Mouse (Mus musculus) embryonic fibroblast, embryonic 13.5 days (primary cell): Measurements from ENCODE around the gene Ebpl. TPM values are rescaled to one million over a fixed set of nuclear protein-coding genes. Genes with fewer than 3 reads are reported as not detected.
"Not testable (repeated sequence)": the region's sequence is repeated elsewhere in the genome, so short reads cannot be mapped to it uniquely, and the experiment has no call there.

Source experiments
- H3K27ac ChIP-seq: 2 replicates; pipeline ENCODE4 v1.5.1; 2012; ENCODE audit warnings: low read length, control low read depth, inconsistent platforms; ENCODE audit not compliant: insufficient read depth
- H3K4me1 ChIP-seq: 2 replicates; pipeline ENCODE4 v1.6.1; 2011; ENCODE audit warnings: low read length; ENCODE audit not compliant: control insufficient read depth, insufficient read depth
- H3K4me3 ChIP-seq: 2 replicates; pipeline ENCODE4 v1.5.1; 2011; ENCODE audit warnings: mild to moderate bottlenecking, control low read depth, low read length; ENCODE audit not compliant: insufficient read depth
- CTCF ChIP-seq: IDR thresholded peaks from 2 replicates; pipeline ENCODE4 v1.5.1; 2011; ENCODE audit warnings: mild to moderate bottlenecking, control low read depth, low read length, moderate library complexity, borderline replicate concordance; ENCODE audit not compliant: insufficient read depth
- POLR2A ChIP-seq: IDR thresholded peaks from 2 replicates; pipeline ENCODE4 v1.6.1; 2011; ENCODE audit warnings: low read depth, mild to moderate bottlenecking, control low read depth, low read length, moderate library complexity
- polyA plus RNA-seq: library from polyadenylated mRNA; stranded (reverse); fragments of >200 nt; gene quantifications from 2 replicates; pipeline ENCODE4 v1.2.4, GENCODE M21; 2011; ENCODE audit warnings: low read depth; ENCODE audit not compliant: missing spikeins, insufficient read length

Ebpl gene
- polyA plus RNA-seq, 1 experiment, result 7.3 TPM

- no peak overlapping the region for H3K4me3 ChIP-seq
- H3K27ac ChIP-seq, result no peak overlapping the region
- TF ChIP-seq POLR2A, result no peak
- no peak for TF ChIP-seq CTCF
- no peaks in the 10 kb centered on the region for H3K4me1 ChIP-seq
Measured at GRCm38 (mm10) chr14:61330591-61330990, 29.6 kb downstream of the Ebpl start.

- H3K27ac ChIP-seq, result no peak overlapping the region
- H3K4me1 ChIP-seq, result no peaks in the 10 kb centered on the region
- TF ChIP-seq POLR2A, result peak; percentile 14; the same call in 1 of the 2 replicates
- no peak for TF ChIP-seq CTCF
- no peak overlapping the region for H3K4me3 ChIP-seq
Measured at GRCm38 (mm10) chr14:61327618-61328450, 32.4 kb downstream of the Ebpl start.

GRCm38 (mm10) chr14:61327007-61327406, 33.2 kb downstream of the Ebpl start:
- H3K4me3 ChIP-seq, H3K27ac ChIP-seq, H3K4me1 ChIP-seq: not testable (repeated sequence)

GRCm38 (mm10) chr14:61322740-61323139, 37.5 kb downstream of the Ebpl start:
- TF ChIP-seq CTCF (no peak), POLR2A (no peak)
- H3K27ac ChIP-seq, result no peak overlapping the region
- H3K4me3 ChIP-seq, result no peak overlapping the region
- H3K4me1 ChIP-seq, result no peaks in the 10 kb centered on the region

- Histone ChIP-seq H3K4me3 (no peak overlapping the region), H3K27ac (no peak overlapping the region), H3K4me1 (no peaks in the 10 kb centered on the region)
- TF ChIP-seq POLR2A (no peak), CTCF (no peak)
Measured at GRCm38 (mm10) chr14:61321200-61321599, 39.0 kb downstream of the Ebpl start.

GRCm38 (mm10) chr14:61320765-61321164, 39.5 kb downstream of the Ebpl start:
- H3K4me1 ChIP-seq, result no peaks in the 10 kb centered on the region

GRCm38 (mm10) chr14:61316861-61317260, 43.4 kb downstream of the Ebpl start:
- no peak overlapping the region for H3K27ac ChIP-seq
- TF ChIP-seq CTCF, result 0 out of 2 replicates have a peak, but pooled peaks have one; percentile 15
- TF ChIP-seq POLR2A, result no peak
- no peak overlapping the region for H3K4me3 ChIP-seq
- H3K4me1 ChIP-seq, result no peaks in the 10 kb centered on the region

More at GRCm38 (mm10) chr14:61320765-61321164, 39.5 kb downstream of the Ebpl start:
- TF ChIP-seq POLR2A (no peak), CTCF (no peak)
- Histone ChIP-seq H3K4me3 (no peak overlapping the region), H3K27ac (no peak overlapping the region)

- no peak overlapping the region for H3K27ac ChIP-seq
- no peak overlapping the region for H3K4me3 ChIP-seq
- H3K4me1 ChIP-seq, result peaks cover 16% of the 10 kb centered on the region
- no peak for TF ChIP-seq POLR2A
- no peak for TF ChIP-seq CTCF
Measured at GRCm38 (mm10) chr14:61310963-61311362, 49.3 kb downstream of the Ebpl start.

- Histone ChIP-seq H3K4me3 (no peak overlapping the region), H3K27ac (no peak overlapping the region)
- TF ChIP-seq POLR2A (no peak), CTCF (no peak)
Measured at GRCm38 (mm10) chr14:61310036-61310772, 50.0 kb downstream of the Ebpl start.

GRCm38 (mm10) chr14:61309593-61309992, 50.6 kb downstream of the Ebpl start, which contains the start of gene Arl11:
TSS of gene Arl11 (plus strand) at chr14:61309753.
- H3K4me3 ChIP-seq, result no peak within 1 kb of the TSS
- no peak for TF ChIP-seq CTCF
- no peak for TF ChIP-seq POLR2A
- no peak within 1 kb of the TSS for H3K27ac ChIP-seq
- H3K4me1 ChIP-seq, result peaks cover 16% of the 10 kb centered on the region

More at GRCm38 (mm10) chr14:61310036-61310772, 50.0 kb downstream of the Ebpl start:
- H3K4me1 ChIP-seq, result peaks cover 16% of the 10 kb centered on the region
